Mouse (Mus musculus) thymus, postnatal 10 days (tissue): ENCODE results near the gene Nlrp9b.
"Not testable (repeated sequence)": the region's sequence is repeated elsewhere in the genome, so short reads cannot be mapped to it uniquely, and the experiment has no call there.

Experiments used
- DNase-seq, 2 experiments: peaks; one replicate each; pipeline ENCODE4 v3.0.0; 2021; ENCODE audit warnings: low spot score in 2 of 2

The Nlrp9b gene

DNA sequence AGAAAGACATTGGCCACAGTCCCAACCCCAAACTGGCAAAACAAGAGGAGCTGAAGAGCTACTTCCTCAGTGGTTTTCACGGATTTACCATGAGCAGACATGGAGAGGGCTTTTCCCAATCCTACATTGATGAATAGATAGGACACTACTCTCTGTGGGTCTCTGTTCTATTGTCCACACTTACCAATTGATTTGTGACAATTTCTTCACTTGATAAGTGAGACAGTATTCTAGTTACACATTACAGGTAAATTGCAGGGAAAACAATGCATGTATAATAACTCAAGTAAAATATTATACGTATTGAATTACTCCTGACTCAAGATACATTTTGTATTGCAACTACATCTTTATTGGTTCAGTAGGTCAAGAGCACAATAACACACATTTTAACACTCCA lies 131.2 kb downstream of the Nlrp9b start, which contains the start of gene Gm16442:
Gene Gm16442, minus strand, starts transcription at position 101 of the 400 bp plus-strand sequence.
- DNase-seq: not testable (repeated sequence)
